Mouse (Mus musculus) urinary bladder, postnatal 14 days (tissue): ENCODE results near the gene Gm8279.
"Not testable (repeated sequence)": the region's sequence is repeated elsewhere in the genome, so short reads cannot be mapped to it uniquely, and the experiment has no call there.

Experiments used
- DNase-seq: peaks from one replicate; pipeline ENCODE4 v3.0.0; 2021; ENCODE audit warnings: low spot score

The Gm8279 gene

GRCm38 (mm10) chr14:5131219-5131618 is at the start of gene Gm8279:
Gm8279 (plus strand) TSS chr14:5131519.
- not testable (repeated sequence) for DNase-seq

DNA sequence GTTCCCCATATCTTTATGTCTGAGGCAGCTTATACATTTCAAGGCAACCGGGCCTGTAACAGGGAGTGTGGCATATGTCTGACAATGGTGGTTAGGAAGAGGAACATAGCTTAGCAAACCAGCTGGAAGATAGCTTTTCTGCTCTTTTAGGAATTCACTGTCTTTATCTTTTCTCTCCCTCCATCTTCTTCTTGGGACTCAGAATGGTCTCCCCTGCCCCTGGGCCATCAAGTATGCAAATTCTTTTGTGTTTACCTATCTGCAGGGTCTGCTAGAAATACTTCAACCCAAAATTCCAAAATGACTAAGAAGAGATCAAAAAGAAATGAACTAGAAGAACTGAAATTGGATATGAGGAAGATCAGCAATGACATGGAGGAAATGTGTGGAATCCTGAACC is 32.9 kb downstream of the Gm8279 start, which contains the start of gene Gm3317:
Gene Gm3317, plus strand, starts transcription at position 301 of the 400 bp plus-strand sequence.
- not testable (repeated sequence) for DNase-seq

- DNase-seq: not testable (repeated sequence)
Measured at GRCm38 (mm10) chr14:5185493-5185892, 54.2 kb downstream of the Gm8279 start, which contains the start of gene Gm8271. Gm8271 (plus strand) TSS chr14:5185793.
